ENCODE assay signal across 8 mouse cellular contexts in genomic region chr5:107611224-107611623, GRCm38 (mm10). TPM values are rescaled to one million over a fixed set of nuclear protein-coding genes. Genes with fewer than 3 reads are reported as not detected.
DNase-seq lines count a peak whose midpoint lies in the region.

No protein-coding gene starts in this region.

- intact Hi-C loops in gastrocnemius, postnatal 36 days (cut with DNase I), result loop anchor here (10.0 kb wide), 1 partner anchor 184 kb away; no protein-coding TSS in a partner anchor
- intact Hi-C loops in heart, postnatal 10 days (cut with DNase I), result loop anchor here (2.0 to 5.0 kb wide), 2 partner anchors 186 to 280 kb away; no protein-coding TSS in a partner anchor

- DNase-seq in gastrocnemius, adult 18-20 months (ENCODE audit: low spot score), result peak; percentile 57
- no peak for DNase-seq in gastrocnemius, postnatal 36 days
- peak; percentile 69 for DNase-seq in adrenal gland, postnatal 14 days
- DNase-seq in embryo, embryonic 9.5 days (ENCODE audit: extremely low spot score), result peak; percentile 57
- peak; percentile 69 to 74 for DNase-seq in heart, postnatal 10 days
- DNase-seq in layer of hippocampus, adult 18-20 months (ENCODE audit: low spot score in 2 of 2), result peak; percentile 57 to 83
- DNase-seq in lung, postnatal 25 days (ENCODE audit: low spot score), result peak; percentile 64
- DNase-seq in right cerebral cortex, adult 2 months (ENCODE audit: low spot score in 2 of 2), result peak; percentile 81 to 86

RNA-seq across cellular contexts. Expression of gene Glmn, which starts 13.5 kb away (rescaled TPM):
- total RNA-seq in gastrocnemius, adult 18-20 months (2021), result 1 to 10 TPM; 4.7 to 6.5 TPM
- 1 to 10 TPM; 4.9 to 7.1 TPM for total RNA-seq in gastrocnemius, postnatal 36 days (2021)
- 8.9 and 11.3 TPM in 2 replicates for total RNA-seq in adrenal gland, postnatal 14 days (2021)
- total RNA-seq in heart, postnatal 10 days (2021), result 1 to 10 TPM; 9.0 to 9.2 TPM
- 10 to 100 TPM; 13.2 to 14.6 TPM for total RNA-seq in layer of hippocampus, adult 18-20 months (2021)

RNA-seq across cellular contexts. Expression of gene Rpap2, which starts 14.1 kb away (rescaled TPM):
- 10 to 100 TPM; 11.9 to 12.5 TPM for total RNA-seq in gastrocnemius, adult 18-20 months (2021)
- total RNA-seq in gastrocnemius, postnatal 36 days (2021), result 10 to 100 TPM; 11.0 to 12.4 TPM
- total RNA-seq in adrenal gland, postnatal 14 days (2021), result 13.2 and 21.2 TPM in 2 replicates
- 10 to 100 TPM in 1 of 2 experiments, 1 to 10 TPM in 1; 9.2 to 10.0 TPM for total RNA-seq in heart, postnatal 10 days (2021)
- total RNA-seq in layer of hippocampus, adult 18-20 months (2021), result 10 to 100 TPM; 22.4 to 24.9 TPM

Comparison
In these comparisons a context has a peak if more than half of its experiments do, and no peak if none do; other contexts are left out.
1. DNase-seq: peak in gastrocnemius, adult 18-20 months (single experiment), adrenal gland, postnatal 14 days (single experiment), embryo, embryonic 9.5 days (single experiment), heart, postnatal 10 days (2 of 2), layer of hippocampus, adult 18-20 months (2 of 2), lung, postnatal 25 days (single experiment) and right cerebral cortex, adult 2 months (2 of 2); none in gastrocnemius, postnatal 36 days (0 of 2).